In genomic region chr4:10201835-10202234, GRCm38 (mm10) we compare ENCODE assay signal across 16 mouse cellular contexts.
DNase-seq lines count a peak whose midpoint lies in the region; ATAC-seq and TF ChIP-seq lines count a peak whose summit lies in the region.
"Had no signal": no experiment of that assay in that cellular context is flagged by ENCODE, and none has a peak within 500 bp of the region (broad histone marks: within the 10 kb centered on the region; RNA-seq: fewer than 3 reads in every experiment).

No protein-coding gene starts in this region.

- 44% methylated on average over 3 of the region's 3 CpGs for WGBS in forebrain, embryonic 14.5 days
- 52% methylated on average over 3 of the region's 3 CpGs for WGBS in forebrain, embryonic 16.5 days
- WGBS in midbrain, embryonic 14.5 days = 57% methylated on average over 3 of the region's 3 CpGs

- DNase-seq in forebrain, embryonic 14.5 days (ENCODE audit: low spot score) = peak; percentile 8
- no peak for DNase-seq in layer of hippocampus, adult 2 months (ENCODE audit: low spot score in 2 of 2)
- no peak for DNase-seq in layer of hippocampus, adult 11-12 months (ENCODE audit: low spot score)
- DNase-seq in embryo, embryonic 10.5 days (ENCODE audit: low spot score) = peak; percentile 40
- DNase-seq in midbrain, embryonic 14.5 days = peak; percentile 40
- no peak for DNase-seq in testis, postnatal 14 days (ENCODE audit: low spot score)
- DNase-seq in spleen, postnatal 14 days (ENCODE audit: low spot score in 2 of 2) = no peak
- DNase-seq: cerebellum, adult 9-11 months; liver; thymus, adult 18-20 months had no signal

- H3K27me3 ChIP-seq in forebrain, embryonic 14.5 days (replicated peaks; ENCODE audit: control insufficient read depth, insufficient read depth, low read length) = no peaks in the 10 kb centered on the region
- H3K27me3 ChIP-seq in forebrain, embryonic 16.5 days (replicated peaks; ENCODE audit: control insufficient read depth, insufficient read depth, low read length) = no peaks in the 10 kb centered on the region
- no peaks in the 10 kb centered on the region for H3K27me3 ChIP-seq in midbrain, embryonic 14.5 days (ENCODE audit: control insufficient read depth, insufficient read depth, low read length)
- H3K27me3 ChIP-seq: hindbrain, embryonic 15.5 days; kidney, embryonic 15.5 days; neural tube, embryonic 12.5 days had no signal

- no peak overlapping the region for H3K27ac ChIP-seq in forebrain, embryonic 14.5 days (ENCODE audit: low read depth, low read length)
- no peak overlapping the region for H3K27ac ChIP-seq in forebrain, embryonic 16.5 days (ENCODE audit: low read length)
- no peak overlapping the region for H3K27ac ChIP-seq in layer of hippocampus, adult 2 months
- no peak overlapping the region for H3K27ac ChIP-seq in midbrain, embryonic 14.5 days (replicated peaks; ENCODE audit: low read depth, low read length)
- H3K27ac ChIP-seq: hindbrain, embryonic 15.5 days; kidney, embryonic 15.5 days; neural tube, embryonic 12.5 days had no signal

- no peaks in the 10 kb centered on the region for H3K36me3 ChIP-seq in forebrain, embryonic 14.5 days (ENCODE audit: control insufficient read depth, insufficient read depth, low read length)
- H3K36me3 ChIP-seq in forebrain, embryonic 16.5 days (ENCODE audit: control insufficient read depth, insufficient read depth) = no peaks in the 10 kb centered on the region
- no peaks in the 10 kb centered on the region for H3K36me3 ChIP-seq in midbrain, embryonic 14.5 days (ENCODE audit: control insufficient read depth, insufficient read depth, low read length)
- H3K36me3 ChIP-seq: hindbrain, embryonic 15.5 days; kidney, embryonic 15.5 days; neural tube, embryonic 12.5 days had no signal

- ATAC-seq in forebrain, embryonic 14.5 days = peak; percentile 23; the same call in 1 of the 2 replicates
- ATAC-seq in forebrain, embryonic 16.5 days = no peak
- ATAC-seq in midbrain, embryonic 14.5 days (ENCODE audit: low FRiP score, low TSS enrichment) = no peak

- H3K9me3 ChIP-seq in forebrain, embryonic 14.5 days (replicated peaks; ENCODE audit: control insufficient read depth, low read length) = no peaks in the 10 kb centered on the region
- no peaks in the 10 kb centered on the region for H3K9me3 ChIP-seq in forebrain, embryonic 16.5 days (ENCODE audit: control insufficient read depth, low read length)
- no peaks in the 10 kb centered on the region for H3K9me3 ChIP-seq in midbrain, embryonic 14.5 days (ENCODE audit: control insufficient read depth, low read length)
- H3K9me3 ChIP-seq: hindbrain, embryonic 15.5 days; kidney, embryonic 15.5 days; neural tube, embryonic 12.5 days had no signal

- H3K9ac ChIP-seq in forebrain, embryonic 14.5 days (ENCODE audit: low read length) = no peak overlapping the region
- H3K9ac ChIP-seq in forebrain, embryonic 16.5 days (replicated peaks; ENCODE audit: low read depth, low read length) = no peak overlapping the region
- no peak overlapping the region for H3K9ac ChIP-seq in midbrain, embryonic 14.5 days (replicated peaks; ENCODE audit: low read length)
- H3K9ac ChIP-seq: hindbrain, embryonic 15.5 days; kidney, embryonic 15.5 days; neural tube, embryonic 12.5 days had no signal

- H3K4me1 ChIP-seq in forebrain, embryonic 14.5 days (ENCODE audit: control insufficient read depth, insufficient read depth, low read length) = no peaks in the 10 kb centered on the region
- no peaks in the 10 kb centered on the region for H3K4me1 ChIP-seq in forebrain, embryonic 16.5 days (replicated peaks; ENCODE audit: control insufficient read depth, insufficient read depth, low read length)
- no peaks in the 10 kb centered on the region for H3K4me1 ChIP-seq in midbrain, embryonic 14.5 days (ENCODE audit: control insufficient read depth, insufficient read depth, low read length)
- H3K4me1 ChIP-seq: hindbrain, embryonic 15.5 days; kidney, embryonic 15.5 days; neural tube, embryonic 12.5 days had no signal

- TF ChIP-seq CTCF in layer of hippocampus, adult 2 months (conservative IDR thresholded peaks at IDR 0.05) = peak; percentile 67

- no peak overlapping the region for H3K4me3 ChIP-seq in forebrain, embryonic 14.5 days (ENCODE audit: low read depth, low read length)
- H3K4me3 ChIP-seq in forebrain, embryonic 16.5 days (replicated peaks; ENCODE audit: low read length) = no peak overlapping the region
- H3K4me3 ChIP-seq in layer of hippocampus, adult 2 months = no peak overlapping the region
- no peak overlapping the region for H3K4me3 ChIP-seq in midbrain, embryonic 14.5 days (replicated peaks; ENCODE audit: low read depth, low read length)
- H3K4me3 ChIP-seq: erythroblast, embryonic 14.5 days; hindbrain, embryonic 15.5 days; kidney, embryonic 15.5 days; neural tube, embryonic 12.5 days had no signal

- H3K4me2 ChIP-seq in forebrain, embryonic 14.5 days (ENCODE audit: low read length) = no peak overlapping the region
- no peak overlapping the region for H3K4me2 ChIP-seq in forebrain, embryonic 16.5 days (ENCODE audit: low read length)
- no peak overlapping the region for H3K4me2 ChIP-seq in midbrain, embryonic 14.5 days (ENCODE audit: low read length)
- H3K4me2 ChIP-seq: heart, embryonic 11.5 days; hindbrain, embryonic 15.5 days; kidney, embryonic 15.5 days; neural tube, embryonic 12.5 days had no signal

Comparison
In these comparisons a context has a peak if more than half of its experiments do, and no peak if none do; other contexts are left out.
1. DNase-seq: peak in forebrain, embryonic 14.5 days (single experiment), embryo, embryonic 10.5 days (single experiment) and midbrain, embryonic 14.5 days (single experiment); none in layer of hippocampus, adult 2 months (0 of 2), layer of hippocampus, adult 11-12 months (single experiment), testis, postnatal 14 days (single experiment) and spleen, postnatal 14 days (0 of 2).